Mouse (Mus musculus): Measurements from ENCODE around the gene Itpr1. TPM values are rescaled to one million over a fixed set of nuclear protein-coding genes. Genes with fewer than 3 reads are reported as not detected.
A peak's percentile ranks its signal among the peaks of the same experiment; 100 is the strongest.

Itpr1 gene
- total RNA-seq, 2 experiments from 2014 or later = 39.1 to 46.2 TPM

- no peak for DNase-seq
- intact Hi-C loops (cut with DNase I) = loop anchor here (5.0 kb wide), 1 partner anchor 225 kb away; no protein-coding TSS in a partner anchor
Measured at GRCm38 (mm10) chr6:108487300-108487835, 274.5 kb downstream of the Itpr1 start.

- DNase-seq = no peak
- intact Hi-C loops (cut with DNase I) = loop anchor here (5.0 kb wide), 1 partner anchor 224 kb away; no protein-coding TSS in a partner anchor
Measured at GRCm38 (mm10) chr6:108488250-108488649, 275.4 kb downstream of the Itpr1 start.

- intact Hi-C loops (cut with DNase I) = loop anchor here (5.0 kb wide), 1 partner anchor 65 kb away; no protein-coding TSS in a partner anchor
- DNase-seq = no peak
Measured at GRCm38 (mm10) chr6:108491969-108492368, 279.1 kb downstream of the Itpr1 start.

- no peak for DNase-seq
- intact Hi-C loops (cut with DNase I) = loop anchor here (5.0 kb wide), 1 partner anchor 66 kb away; no protein-coding TSS in a partner anchor
Measured at GRCm38 (mm10) chr6:108493753-108494152, 280.9 kb downstream of the Itpr1 start.

GRCm38 (mm10) chr6:108494185-108494804 lies 281.4 kb downstream of the Itpr1 start:
- intact Hi-C loops (cut with DNase I) = loop anchor here (5.0 kb wide), 1 partner anchor 67 kb away; no protein-coding TSS in a partner anchor
- DNase-seq = no peak

GRCm38 (mm10) chr6:108494994-108495393 lies 282.1 kb downstream of the Itpr1 start:
- no peak for DNase-seq
- intact Hi-C loops (cut with DNase I) = loop anchor here (5.0 kb wide), 1 partner anchor 68 kb away; no protein-coding TSS in a partner anchor

- intact Hi-C loops (cut with DNase I) = no loop called here
- no peak for DNase-seq
Measured at GRCm38 (mm10) chr6:108498070-108498469, 285.2 kb downstream of the Itpr1 start.

- no peak for DNase-seq
- intact Hi-C loops (cut with DNase I) = no loop called here
Measured at GRCm38 (mm10) chr6:108503651-108504050, 290.8 kb downstream of the Itpr1 start.

GRCm38 (mm10) chr6:108504717-108505116 lies 291.8 kb downstream of the Itpr1 start:
- intact Hi-C loops (cut with DNase I) = loop anchor here (5.0 kb wide), 1 partner anchor 77 kb away; no protein-coding TSS in a partner anchor
- no peak for DNase-seq

- DNase-seq = no peak
- intact Hi-C loops (cut with DNase I) = loop anchor here (5.0 kb wide), 1 partner anchor 79 kb away; no protein-coding TSS in a partner anchor
Measured at GRCm38 (mm10) chr6:108506161-108506560, 293.3 kb downstream of the Itpr1 start.

- intact Hi-C loops (cut with DNase I) = loop anchor here (5.0 kb wide), 1 partner anchor 80 kb away; no protein-coding TSS in a partner anchor
- no peak for DNase-seq
Measured at GRCm38 (mm10) chr6:108507337-108507736, 294.4 kb downstream of the Itpr1 start.

GRCm38 (mm10) chr6:108509320-108509719 lies 296.4 kb downstream of the Itpr1 start:
- DNase-seq = no peak
- intact Hi-C loops (cut with DNase I) = loop anchor here (5.0 kb wide), 1 partner anchor 82 kb away; no protein-coding TSS in a partner anchor

- peak; percentile 33 to 43 for DNase-seq
- intact Hi-C loops (cut with DNase I) = no loop called here
Measured at GRCm38 (mm10) chr6:108510101-108510500, 297.2 kb downstream of the Itpr1 start.

GRCm38 (mm10) chr6:108512097-108512496 lies 299.2 kb downstream of the Itpr1 start:
- no peak for DNase-seq
- intact Hi-C loops (cut with DNase I) = no loop called here

GRCm38 (mm10) chr6:108512994-108513393 lies 300.1 kb downstream of the Itpr1 start:
- no peak for DNase-seq
- intact Hi-C loops (cut with DNase I) = no loop called here

- intact Hi-C loops (cut with DNase I) = no loop called here
- DNase-seq = no peak
Measured at GRCm38 (mm10) chr6:108516248-108516647, 303.4 kb downstream of the Itpr1 start.

GRCm38 (mm10) chr6:108517241-108517981 lies 304.5 kb downstream of the Itpr1 start:
- DNase-seq = no peak
- intact Hi-C loops (cut with DNase I) = no loop called here

GRCm38 (mm10) chr6:108517986-108518385 lies 305.1 kb downstream of the Itpr1 start:
- intact Hi-C loops (cut with DNase I) = no loop called here
- DNase-seq = no peak

GRCm38 (mm10) chr6:108518552-108518951 lies 305.7 kb downstream of the Itpr1 start:
- DNase-seq = no peak
- intact Hi-C loops (cut with DNase I) = no loop called here

- DNase-seq = no peak
- intact Hi-C loops (cut with DNase I) = no loop called here
Measured at GRCm38 (mm10) chr6:108519327-108519726, 306.4 kb downstream of the Itpr1 start.

GRCm38 (mm10) chr6:108523956-108524616 lies 311.2 kb downstream of the Itpr1 start:
- intact Hi-C loops (cut with DNase I) = no loop called here
- no peak for DNase-seq

Data from heart, postnatal 36 days (tissue).